Mouse (Mus musculus): ENCODE data around the gene Plac9a.
"Not testable (repeated sequence)": the region's sequence is repeated elsewhere in the genome, so short reads cannot be mapped to it uniquely, and the experiment has no call there.

DNA sequence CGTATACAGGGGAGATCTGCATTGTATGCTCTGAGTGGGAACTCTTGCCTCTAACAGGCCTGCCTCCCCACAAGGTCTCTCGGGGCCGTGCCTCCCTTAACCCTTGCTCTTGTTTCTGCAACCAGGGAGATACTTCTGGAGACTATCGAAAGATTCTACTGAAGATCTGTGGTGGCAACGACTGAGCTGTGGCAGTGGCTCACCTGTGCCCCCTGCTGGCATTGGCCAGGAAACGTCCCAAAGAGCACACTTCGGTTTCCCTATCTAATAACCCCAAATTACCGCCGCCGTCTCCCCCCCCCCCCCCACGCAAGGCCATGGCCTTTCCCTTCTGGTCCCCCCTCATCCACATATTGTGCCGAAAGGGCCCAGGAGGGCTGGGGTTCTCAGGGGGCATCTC is 17.0 kb downstream of the Plac9a start:
- not testable (repeated sequence) for TF ChIP-seq GATA1, TAL1 (IDR thresholded peaks at IDR 0.05; ENCODE audit: low read length)
